In genomic region chr13:46565913-46566312, GRCm38 (mm10) we compare ENCODE assay signal across 21 mouse cellular contexts.
DNase-seq lines count a peak whose midpoint lies in the region; ATAC-seq lines count a peak whose summit lies in the region.
"Had no signal": no experiment of that assay in that cellular context is flagged by ENCODE, and none has a peak within 500 bp of the region (broad histone marks: within the 10 kb centered on the region; RNA-seq: fewer than 3 reads in every experiment).

No protein-coding gene starts in this region.

- H3K4me1 ChIP-seq in embryonic facial prominence, embryonic 14.5 days (ENCODE audit: control insufficient read depth, insufficient read depth, low read length): peaks cover 3% of the 10 kb centered on the region; the same call in 1 of the 2 replicates
- peaks cover 3% of the 10 kb centered on the region for H3K4me1 ChIP-seq in embryonic facial prominence, embryonic 10.5 days
- peaks cover 6% of the 10 kb centered on the region for H3K4me1 ChIP-seq in heart, embryonic 11.5 days (ENCODE audit: control insufficient read depth, insufficient read depth, low read length)

- DNase-seq in embryonic facial prominence, embryonic 14.5 days (ENCODE audit: low spot score): no peak
- DNase-seq in embryonic facial prominence, embryonic 10.5 days (ENCODE audit: low spot score): no peak
- DNase-seq in heart, adult 11 months: peak; percentile 55
- peak; percentile 53 for DNase-seq in retina, postnatal 1 day
- DNase-seq in retina, embryonic 14.5 days (ENCODE audit: low spot score): no peak
- DNase-seq: adrenal gland, adult 2 months; adrenal gland, adult 8-10 months; adrenal gland, postnatal 10 days; adrenal gland, postnatal 14 days; adrenal gland, postnatal 25 days; adrenal gland, postnatal 36 days; B cell, adult 2 months; cerebellum, adult 11 months; cerebellum, adult 11-12 months; cerebellum, adult 18-20 months had no signal

- ATAC-seq in embryonic facial prominence, embryonic 14.5 days (ENCODE audit: low read depth): peak; percentile 53; the same call in 1 of the 2 replicates
- ATAC-seq in heart, embryonic 11.5 days (replicated peaks; ENCODE audit: insufficient number of reproducible peaks, low FRiP score, low TSS enrichment): no peak
- ATAC-seq: activated CD4-positive, CD25-positive, alpha-beta regulatory T cell, adult 4 months; CD4-positive, CD25-positive, alpha-beta regulatory T cell, adult 4 months; Patski had no signal

- no peaks in the 10 kb centered on the region for H3K36me3 ChIP-seq in embryonic facial prominence, embryonic 14.5 days (ENCODE audit: control insufficient read depth, insufficient read depth, low read length)
- no peaks in the 10 kb centered on the region for H3K36me3 ChIP-seq in embryonic facial prominence, embryonic 10.5 days (replicated peaks)
- H3K36me3 ChIP-seq in heart, embryonic 11.5 days (ENCODE audit: control insufficient read depth, insufficient read depth, low read length): no peaks in the 10 kb centered on the region
- H3K36me3 ChIP-seq: G1E had no signal

- no peak overlapping the region for H3K27ac ChIP-seq in embryonic facial prominence, embryonic 14.5 days (replicated peaks; ENCODE audit: low read depth, low read length)
- H3K27ac ChIP-seq in embryonic facial prominence, embryonic 10.5 days (replicated peaks): no peak overlapping the region
- H3K27ac ChIP-seq in heart, embryonic 11.5 days (ENCODE audit: low read depth, low read length): no peak overlapping the region

- H3K4me2 ChIP-seq in embryonic facial prominence, embryonic 14.5 days (ENCODE audit: low read depth, low read length): no peak overlapping the region
- H3K4me2 ChIP-seq in heart, embryonic 11.5 days: no peak overlapping the region

- 72% methylated on average over 5 of the region's 5 CpGs for WGBS in embryonic facial prominence, embryonic 14.5 days
- 80% methylated on average over 5 of the region's 5 CpGs for WGBS in embryonic facial prominence, embryonic 10.5 days
- WGBS in heart, embryonic 11.5 days (ENCODE audit: insufficient replicate concordance): 87% methylated on average over 5 of the region's 5 CpGs

- no peak overlapping the region for H3K9ac ChIP-seq in embryonic facial prominence, embryonic 14.5 days (ENCODE audit: low read depth, low read length)
- no peak overlapping the region for H3K9ac ChIP-seq in heart, embryonic 11.5 days (ENCODE audit: low read depth, low read length)

- H3K9me3 ChIP-seq in embryonic facial prominence, embryonic 14.5 days (ENCODE audit: control insufficient read depth, low read length): no peaks in the 10 kb centered on the region
- no peaks in the 10 kb centered on the region for H3K9me3 ChIP-seq in embryonic facial prominence, embryonic 10.5 days
- no peaks in the 10 kb centered on the region for H3K9me3 ChIP-seq in heart, embryonic 11.5 days (replicated peaks; ENCODE audit: control insufficient read depth, low read length)
- H3K9me3 ChIP-seq: G1E had no signal

- H3K4me3 ChIP-seq in embryonic facial prominence, embryonic 14.5 days (ENCODE audit: low read depth, low read length): no peak overlapping the region
- H3K4me3 ChIP-seq in embryonic facial prominence, embryonic 10.5 days: no peak overlapping the region
- H3K4me3 ChIP-seq in heart, embryonic 11.5 days (ENCODE audit: low read depth, low read length): no peak overlapping the region

- no peaks in the 10 kb centered on the region for H3K27me3 ChIP-seq in embryonic facial prominence, embryonic 14.5 days (replicated peaks; ENCODE audit: control insufficient read depth, insufficient read depth, low read length)
- H3K27me3 ChIP-seq in embryonic facial prominence, embryonic 10.5 days (replicated peaks; ENCODE audit: low read depth, poor library complexity, severe bottlenecking): no peaks in the 10 kb centered on the region
- H3K27me3 ChIP-seq in heart, embryonic 11.5 days (ENCODE audit: control insufficient read depth, insufficient read depth, low read length): no peaks in the 10 kb centered on the region
- H3K27me3 ChIP-seq: CH12.LX had no signal

Comparison
In these comparisons a context has a peak if more than half of its experiments do, and no peak if none do; other contexts are left out.
1. DNase-seq: peak in heart, adult 11 months (single experiment) and retina, postnatal 1 day (single experiment); none in embryonic facial prominence, embryonic 14.5 days (single experiment), embryonic facial prominence, embryonic 10.5 days (single experiment) and retina, embryonic 14.5 days (single experiment).